Mouse (Mus musculus): ENCODE data around the gene Rimklb. TPM values are rescaled to one million over a fixed set of nuclear protein-coding genes. Genes with fewer than 3 reads are reported as not detected.

Gene Rimklb
- 0.02 and 0.04 TPM in 2 replicates for polyA plus RNA-seq (2012; rRNA removed)

GRCm38 (mm10) chr6:122498661-122499060, at the start of gene Rimklb:
TSS of gene Rimklb (minus strand) at chr6:122498761.

GRCm38 (mm10) chr6:122505545-122505944, 7.0 kb upstream of the Rimklb start, which contains the start of gene Mfap5:
TSS of gene Mfap5 (plus strand) at chr6:122505845.

Other genes with a start within 250 kb of the Rimklb start
- 0.05 and 0.13 TPM in 2 replicates for gene Klrg1, start 215.9 kb downstream of the Rimklb start, polyA plus RNA-seq (2012; rRNA removed)
- 13.4 and 17.6 TPM in 2 replicates for gene M6pr, start 190.0 kb downstream of the Rimklb start, polyA plus RNA-seq (2012; rRNA removed)
- gene Phc1, start 158.2 kb downstream of the Rimklb start, polyA plus RNA-seq (2012; rRNA removed), result 15.4 and 23.5 TPM in 2 replicates
- 68.1 and 71.2 TPM in 2 replicates for gene Mfap5, start 7.1 kb upstream of the Rimklb start, polyA plus RNA-seq (2012; rRNA removed)
- not detected in 2 replicates for gene Aicda, start 55.0 kb upstream of the Rimklb start, polyA plus RNA-seq (2012; rRNA removed)
- gene Apobec1, start 103.7 kb upstream of the Rimklb start, polyA plus RNA-seq (2012; rRNA removed), result 3.3 and 4.9 TPM in 2 replicates
- gene Gdf3, start 111.3 kb upstream of the Rimklb start, polyA plus RNA-seq (2012; rRNA removed), result not detected in 2 replicates
- gene Dppa3, start 127.6 kb upstream of the Rimklb start, polyA plus RNA-seq (2012; rRNA removed), result not detected in 2 replicates
- gene Nanog, start 208.7 kb upstream of the Rimklb start, polyA plus RNA-seq (2012; rRNA removed), result not detected in 2 replicates

Data from stomach, adult 2 months (tissue).